Mouse (Mus musculus): ENCODE measurements around the gene Dnajc12.

DNA sequence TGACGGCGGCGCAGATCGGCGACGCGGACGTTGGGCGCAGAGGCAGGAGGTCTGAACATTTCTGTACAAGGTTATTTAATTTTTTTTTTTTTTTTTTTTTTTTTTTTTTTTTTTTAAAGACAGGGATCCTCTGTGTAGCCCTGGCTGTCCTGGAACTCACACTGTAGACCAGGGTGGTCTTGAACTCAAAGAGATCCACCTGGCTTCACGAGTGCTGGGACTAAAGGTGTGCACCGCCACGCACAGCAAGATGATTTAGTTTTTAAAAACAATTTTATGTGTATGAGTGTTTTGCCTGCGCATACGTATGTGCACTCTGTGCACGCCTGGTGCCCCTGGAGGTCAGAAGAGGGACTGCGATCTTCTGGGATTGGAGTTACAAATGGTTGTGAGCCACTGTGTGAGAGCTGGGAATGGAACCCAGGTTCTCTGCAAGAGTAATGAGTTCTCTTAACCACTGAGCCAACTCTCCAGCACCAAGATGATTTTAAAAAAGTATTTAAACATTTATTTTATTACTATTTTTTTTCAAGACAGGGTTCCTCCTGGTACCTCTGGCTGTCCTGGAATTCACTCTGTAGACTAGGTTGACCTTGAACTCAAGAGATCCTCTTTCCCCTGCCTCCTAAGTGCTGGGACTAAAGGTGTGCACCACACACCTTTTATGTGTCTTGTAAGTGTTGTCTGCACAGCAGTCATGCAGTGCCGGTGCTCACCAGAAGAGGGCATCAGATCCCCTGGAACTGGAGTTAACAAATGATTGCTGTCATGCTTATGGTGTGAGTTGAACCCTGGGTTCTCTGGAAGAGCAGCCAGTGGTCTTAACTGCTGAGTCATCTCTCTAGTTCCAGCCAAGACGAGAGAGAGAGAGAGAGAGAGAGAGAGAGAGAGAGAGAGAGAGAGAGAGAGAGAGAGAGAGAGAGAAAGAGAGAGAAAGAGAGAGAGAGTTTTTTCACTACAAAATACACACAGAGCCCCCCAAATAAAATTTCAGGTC, 39.8 kb downstream of the Dnajc12 start, which contains the start of gene Gm7075:
- no peak for TF ChIP-seq ZMIZ1 (IDR thresholded peaks at IDR 0.05; ENCODE audit: low read depth, low read length)
- no peak for TF ChIP-seq CHD1 (IDR thresholded peaks at IDR 0.05; ENCODE audit: low read depth, low read length)

All from CH12.LX (cell line).